Mouse (Mus musculus) limb, embryonic 12.5 days (tissue): Measurements from ENCODE around the gene Olfr1404. TPM values are rescaled to one million over a fixed set of nuclear protein-coding genes. Genes with fewer than 3 reads are reported as not detected.

Experiments
- polyA plus RNA-seq: library from polyadenylated mRNA; unstranded; fragments of >200 nt; fragmentation: Nextera tagmentation; extraction: Ambion mirVana; gene quantifications from 2 replicates; pipeline ENCODE4 v1.2.1, GENCODE M21; 2016

Olfr1404 gene
- polyA plus RNA-seq, 1 experiment from 2014 or later = not detected

Other genes starting within 250 kb of the Olfr1404 start
- not detected in 2 replicates for gene Olfr1408, start 75.0 kb upstream of the Olfr1404 start, polyA plus RNA-seq
- not detected in 2 replicates for gene Olfr1406, start 21.8 kb upstream of the Olfr1404 start, polyA plus RNA-seq
- not detected in 2 replicates for gene Olfr218, start 14.6 kb upstream of the Olfr1404 start, polyA plus RNA-seq
- gene Fcer1a, start 14.8 kb downstream of the Olfr1404 start, polyA plus RNA-seq = not detected in 2 replicates
- not detected in 2 replicates for gene Olfr418, start 53.6 kb downstream of the Olfr1404 start, polyA plus RNA-seq
- not detected in 2 replicates for gene Mptx2, start 65.4 kb downstream of the Olfr1404 start, polyA plus RNA-seq
- 0.91 and 1.3 TPM in 2 replicates for gene Ackr1, start 121.4 kb downstream of the Olfr1404 start, polyA plus RNA-seq
- gene Aim2, start 138.5 kb downstream of the Olfr1404 start, polyA plus RNA-seq = 1.1 and 1.5 TPM in 2 replicates
- 0.50 and 0.61 TPM in 2 replicates for gene Cadm3, start 155.3 kb downstream of the Olfr1404 start, polyA plus RNA-seq